Mouse (Mus musculus) T-helper 2 cell (primary cell): ENCODE measurements around the gene Ccpg1.

ENCODE experiments used
- in situ Hi-C: fragments of 300-600 bp; cut with MboI, MseI; formaldehyde crosslinking; loops from one replicate; pipeline ENCODE4 v1.15.1; 2025; ENCODE audit warnings: high pct_unique_total_duplicates

Ccpg1 gene

GRCm38 (mm10) chr9:72985250-72986220 is at the start of gene Ccpg1, which contains the start of gene Ccpg1os:
Ccpg1 (plus strand) TSS chr9:72985429.
Ccpg1os (minus strand) TSS chr9:72985382.
- in situ Hi-C loops = loop anchor here (10.0 kb wide), 1 partner anchor 109 kb away; no protein-coding TSS in a partner anchor

- in situ Hi-C loops = no loop called here
Observed at GRCm38 (mm10) chr9:72936301-72936700, 48.9 kb upstream of the Ccpg1 start.

GRCm38 (mm10) chr9:72943424-72943823 is 41.8 kb upstream of the Ccpg1 start:
- in situ Hi-C loops = no loop called here

- in situ Hi-C loops = no loop called here
Observed at GRCm38 (mm10) chr9:72944286-72944685, 40.9 kb upstream of the Ccpg1 start.

GRCm38 (mm10) chr9:72947010-72947409 is 38.2 kb upstream of the Ccpg1 start:
- in situ Hi-C loops = no loop called here

GRCm38 (mm10) chr9:72949572-72949971 is 35.7 kb upstream of the Ccpg1 start:
- in situ Hi-C loops = no loop called here

- in situ Hi-C loops = no loop called here
Observed at GRCm38 (mm10) chr9:72954746-72955145, 30.5 kb upstream of the Ccpg1 start.

GRCm38 (mm10) chr9:72955546-72955945 is 29.7 kb upstream of the Ccpg1 start:
- in situ Hi-C loops = no loop called here

GRCm38 (mm10) chr9:72958521-72959450 is 26.4 kb upstream of the Ccpg1 start, which contains the start of the genes Dyx1c1 and Gm44503:
Dyx1c1 (plus strand) TSS chr9:72958785.
Gm44503 (plus strand) TSS chr9:72958852.
- in situ Hi-C loops = no loop called here

- in situ Hi-C loops = no loop called here
Observed at GRCm38 (mm10) chr9:72961346-72961745, 23.9 kb upstream of the Ccpg1 start.

GRCm38 (mm10) chr9:72961959-72962358 is 23.3 kb upstream of the Ccpg1 start:
- in situ Hi-C loops = no loop called here

- in situ Hi-C loops = loop anchor here (5.0 kb wide), 1 partner anchor 74 kb away; the partner anchor contains the start of genes Pigb and Rab27a
Observed at GRCm38 (mm10) chr9:72968349-72969061, 16.7 kb upstream of the Ccpg1 start.

- in situ Hi-C loops = loop anchor here (5.0 kb wide), 1 partner anchor 72 kb away; the partner anchor contains the start of genes Pigb and Rab27a
Observed at GRCm38 (mm10) chr9:72969874-72970273, 15.4 kb upstream of the Ccpg1 start.

GRCm38 (mm10) chr9:72972435-72972834 is 12.8 kb upstream of the Ccpg1 start:
- in situ Hi-C loops = no loop called here

- in situ Hi-C loops = no loop called here
Observed at GRCm38 (mm10) chr9:72972984-72973383, 12.2 kb upstream of the Ccpg1 start.

GRCm38 (mm10) chr9:72974734-72975133 is 10.5 kb upstream of the Ccpg1 start:
- in situ Hi-C loops = no loop called here

- in situ Hi-C loops = no loop called here
Observed at GRCm38 (mm10) chr9:72975242-72975641, 10.0 kb upstream of the Ccpg1 start.

GRCm38 (mm10) chr9:72983066-72983465 is 2.2 kb upstream of the Ccpg1 start:
- in situ Hi-C loops = loop anchor here (10.0 kb wide), 1 partner anchor 112 kb away; no protein-coding TSS in a partner anchor

- in situ Hi-C loops = loop anchor here (10.0 kb wide), 1 partner anchor 107 kb away; no protein-coding TSS in a partner anchor
Observed at GRCm38 (mm10) chr9:72987703-72988102, 2.5 kb downstream of the Ccpg1 start.

- in situ Hi-C loops = loop anchor here (10.0 kb wide), 1 partner anchor 106 kb away; no protein-coding TSS in a partner anchor
Observed at GRCm38 (mm10) chr9:72988706-72989105, 3.5 kb downstream of the Ccpg1 start.

GRCm38 (mm10) chr9:72991420-72991819 is 6.2 kb downstream of the Ccpg1 start:
- in situ Hi-C loops = no loop called here
